Mouse (Mus musculus) left cerebral cortex, adult 11 months (tissue): ENCODE measurements at regions not wholly inside any gene's neighbourhood (a gene's known extent, or its start where the extent isn't known, plus 50 kb on each side); places are given as distances from the start of the nearest gene placed in this dataset.
"Not testable (repeated sequence)": the region's sequence is repeated elsewhere in the genome, so short reads cannot be mapped to it uniquely, and the experiment has no call there.

Experiments
- DNase-seq: peaks from one replicate; pipeline ENCODE4 v3.0.0; 2022; ENCODE audit warnings: low spot score

DNA sequence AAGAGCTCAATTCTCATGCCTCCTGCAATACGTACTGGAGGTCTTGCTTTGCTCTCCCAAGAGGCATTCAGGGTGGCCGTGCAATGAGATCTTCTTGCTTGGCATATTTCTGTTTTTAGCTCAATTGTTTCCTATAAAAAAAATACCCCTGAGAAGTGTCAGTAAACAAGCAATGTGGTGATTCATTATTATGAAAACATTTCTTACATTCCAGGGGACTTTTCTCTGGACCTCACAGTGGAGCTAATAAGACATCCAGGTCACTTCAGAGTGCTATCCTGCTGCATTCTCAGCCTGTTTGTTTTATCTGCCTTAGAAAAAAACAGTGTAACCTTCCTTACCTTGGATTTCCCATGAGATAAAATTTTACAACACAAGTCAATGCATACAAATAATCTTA, 532.0 kb downstream of the Dad1 start:
- not testable (repeated sequence) for DNase-seq

DNA sequence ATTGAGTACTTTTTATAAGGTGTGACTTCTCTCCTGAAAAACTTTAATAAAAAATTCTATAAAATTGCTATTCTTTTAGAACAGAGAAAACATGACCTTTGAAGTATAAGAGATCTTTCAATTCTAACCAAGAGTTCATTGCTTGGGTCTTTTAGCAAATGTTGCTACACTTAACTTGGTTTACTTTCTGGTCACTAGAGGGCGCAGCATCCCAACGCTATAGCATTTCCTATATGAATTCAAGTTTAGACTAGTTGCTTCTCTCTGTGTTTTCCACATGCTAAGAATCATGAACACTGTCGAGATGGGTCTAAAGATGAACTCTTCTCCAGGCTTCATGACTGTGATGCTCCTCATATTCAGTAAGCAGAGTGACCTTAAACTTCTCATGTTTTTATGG, 544.3 kb downstream of the Dad1 start:
- not testable (repeated sequence) for DNase-seq

DNA sequence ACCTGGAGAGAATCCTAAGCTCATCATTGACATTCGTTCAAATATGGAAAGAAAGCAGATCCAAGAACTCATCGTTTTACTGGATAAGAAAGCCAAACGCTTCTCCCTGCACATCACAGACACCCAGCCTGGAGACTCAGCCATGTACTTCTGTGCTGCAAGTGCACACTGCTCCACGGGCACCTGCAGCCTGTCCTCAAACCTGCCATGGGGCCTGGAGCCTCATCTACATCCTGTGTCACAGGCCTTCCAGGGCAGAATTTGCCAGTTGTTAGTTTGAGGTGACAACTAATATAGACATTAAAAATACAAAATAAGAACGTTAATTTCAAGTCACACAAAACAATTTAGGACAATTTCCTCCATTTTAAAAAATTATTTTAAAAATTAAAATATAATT, 549.6 kb downstream of the Dad1 start:
- not testable (repeated sequence) for DNase-seq

DNA sequence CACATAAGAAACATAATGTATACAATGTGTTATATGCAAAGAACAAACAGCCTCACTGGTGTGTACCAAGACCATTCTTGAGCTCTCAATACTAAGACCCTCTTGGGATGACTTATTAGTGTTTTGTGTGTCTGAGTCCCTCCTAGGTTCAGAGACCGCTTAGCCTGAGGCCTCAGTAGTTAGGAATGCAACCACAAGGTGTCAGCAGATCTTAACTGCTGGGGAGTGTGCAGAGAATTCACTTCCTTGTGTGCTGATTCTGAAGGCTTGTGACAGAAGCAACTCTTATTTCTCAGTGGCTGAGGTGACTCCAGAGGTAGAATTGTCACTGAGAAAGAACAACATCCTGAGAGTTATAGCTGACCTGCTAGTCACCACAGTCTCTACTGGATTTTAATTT, 550.3 kb downstream of the Dad1 start:
- DNase-seq: not testable (repeated sequence)

DNA sequence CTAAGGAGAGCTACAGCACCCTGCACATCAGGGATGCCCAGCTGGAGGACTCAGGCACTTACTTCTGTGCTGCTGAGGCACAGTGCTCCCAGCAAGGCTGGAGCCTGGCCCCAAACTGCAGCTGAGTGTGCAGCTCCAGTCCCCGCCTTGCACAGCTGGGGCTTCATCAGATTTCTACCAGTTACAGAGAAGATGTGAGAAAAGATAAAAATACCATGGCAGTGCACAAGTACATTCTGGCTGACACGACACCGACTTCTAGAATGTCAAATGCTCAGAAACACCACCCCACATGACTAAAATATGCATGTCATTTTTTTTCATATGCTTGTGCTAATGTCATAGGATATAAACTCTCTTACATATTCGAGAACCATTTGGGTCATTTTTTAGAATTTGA, 569.8 kb downstream of the Dad1 start:
- not testable (repeated sequence) for DNase-seq

DNA sequence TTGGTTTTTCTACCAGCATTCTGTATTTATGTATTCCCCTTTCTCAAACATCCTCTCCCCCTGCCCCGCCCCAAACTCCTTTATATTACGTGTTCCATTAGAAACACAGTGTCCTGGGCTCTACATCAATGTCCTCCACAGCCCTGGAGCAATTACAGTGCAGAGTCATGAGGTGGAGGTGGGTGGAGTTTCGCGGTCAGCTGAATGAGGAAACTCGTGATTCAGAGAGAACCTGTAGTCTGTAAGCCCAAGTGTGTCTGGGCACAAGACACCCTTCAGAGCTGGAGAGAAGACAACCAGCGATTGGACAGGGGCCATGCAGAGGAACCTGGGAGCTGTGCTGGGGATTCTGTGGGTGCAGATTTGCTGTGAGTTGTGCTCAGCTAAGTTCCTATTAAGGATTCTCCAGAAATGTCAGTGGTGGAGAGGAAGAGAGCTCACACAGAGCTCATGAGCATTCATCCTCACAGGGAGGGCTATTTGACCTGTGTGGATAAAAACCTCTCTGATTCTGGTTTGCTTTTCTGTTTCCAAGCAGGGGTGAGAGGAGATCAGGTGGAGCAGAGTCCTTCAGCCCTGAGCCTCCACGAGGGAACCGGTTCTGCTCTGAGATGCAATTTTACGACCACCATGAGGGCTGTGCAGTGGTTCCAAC, 570.4 kb downstream of the Dad1 start:
- DNase-seq: not testable (repeated sequence)

DNA sequence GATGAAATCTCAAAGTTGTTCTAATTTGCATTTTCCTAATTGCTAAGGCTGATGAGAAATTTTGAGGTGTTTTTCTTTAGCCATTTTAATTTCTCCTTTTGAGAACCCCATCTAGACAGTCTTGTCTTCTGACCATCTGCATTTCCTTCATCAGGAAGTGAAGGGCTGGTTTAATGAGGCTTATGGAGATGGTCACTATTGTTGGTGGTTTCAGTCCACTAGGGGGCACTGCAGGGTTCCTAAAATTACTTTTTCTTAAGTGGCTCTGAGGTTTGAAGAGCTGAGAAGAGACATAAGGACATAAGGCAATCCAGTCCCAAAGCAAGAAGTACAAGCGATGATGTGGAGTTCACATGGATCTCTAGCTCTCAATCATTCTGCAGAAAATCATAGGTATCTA, 571.2 kb downstream of the Dad1 start:
- not testable (repeated sequence) for DNase-seq

DNA sequence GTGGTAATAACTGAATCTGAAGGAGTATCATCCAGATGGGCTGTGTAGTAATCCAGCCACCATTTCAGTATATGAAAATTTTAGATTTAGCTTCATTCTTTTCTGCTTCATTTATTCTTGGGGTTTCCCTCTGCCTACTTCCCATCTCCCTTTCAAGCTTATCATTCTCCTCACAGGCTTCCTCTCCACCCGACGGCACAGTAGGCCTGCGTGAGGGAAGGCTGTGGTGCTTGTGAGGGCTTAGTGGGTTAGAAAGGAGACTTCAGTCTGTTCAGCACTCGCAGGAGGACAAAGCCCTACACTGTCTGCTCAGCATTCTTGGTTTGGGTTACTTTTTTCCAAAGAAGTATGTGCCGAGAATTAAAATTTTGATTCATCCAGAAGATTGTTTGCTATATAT, 572.6 kb downstream of the Dad1 start:
- not testable (repeated sequence) for DNase-seq

DNA sequence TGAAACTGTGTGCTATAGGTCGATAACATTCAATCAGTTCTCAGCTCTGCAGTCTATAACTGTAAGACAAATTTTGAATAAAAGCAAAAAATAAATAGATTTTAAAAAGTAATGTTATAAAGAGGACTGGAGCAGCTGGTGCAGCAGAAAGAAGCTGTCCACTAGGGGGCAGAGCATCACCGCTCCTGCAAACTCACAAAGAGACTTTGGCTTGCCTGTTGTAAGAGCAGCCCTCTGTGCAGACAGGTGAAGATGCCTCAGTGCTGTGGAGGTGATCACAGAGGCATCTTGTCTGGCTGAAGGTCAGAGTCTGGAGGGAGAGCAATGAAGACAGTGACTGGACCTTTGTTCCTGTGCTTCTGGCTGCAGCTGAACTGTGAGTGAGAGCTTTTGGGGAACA, 588.2 kb downstream of the Dad1 start:
- not testable (repeated sequence) for DNase-seq

DNA sequence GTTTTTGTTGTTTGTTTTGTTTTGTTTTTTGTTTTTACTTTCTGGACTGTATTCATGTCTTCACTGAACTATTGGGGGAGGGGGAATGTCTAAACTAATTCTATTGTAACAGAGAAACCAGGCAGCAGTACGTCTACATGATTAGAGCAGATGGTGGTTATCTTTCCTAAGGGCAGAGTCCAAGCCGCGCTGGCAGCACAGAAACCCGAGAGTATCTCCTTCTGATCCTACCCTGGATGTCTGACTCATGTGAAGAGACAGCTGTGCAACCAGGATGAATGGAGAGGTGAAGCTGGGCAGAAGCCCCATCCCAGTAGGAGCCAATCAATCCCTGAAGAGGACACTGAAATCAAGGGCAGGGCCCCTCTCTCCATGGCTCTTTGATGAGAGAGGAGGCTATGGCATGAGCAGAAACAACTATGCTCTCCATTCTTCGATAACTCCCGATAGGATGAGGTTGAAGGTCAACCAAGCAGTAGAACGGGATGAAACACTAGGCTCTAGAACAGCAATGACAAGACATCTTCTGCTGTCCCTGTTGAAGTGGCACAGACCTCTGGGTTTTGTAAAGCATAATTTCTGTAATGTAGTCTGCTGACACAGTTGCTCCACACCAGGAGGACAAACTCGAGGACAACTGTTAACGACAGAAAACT, 591.1 kb downstream of the Dad1 start:
- DNase-seq: not testable (repeated sequence)

DNA sequence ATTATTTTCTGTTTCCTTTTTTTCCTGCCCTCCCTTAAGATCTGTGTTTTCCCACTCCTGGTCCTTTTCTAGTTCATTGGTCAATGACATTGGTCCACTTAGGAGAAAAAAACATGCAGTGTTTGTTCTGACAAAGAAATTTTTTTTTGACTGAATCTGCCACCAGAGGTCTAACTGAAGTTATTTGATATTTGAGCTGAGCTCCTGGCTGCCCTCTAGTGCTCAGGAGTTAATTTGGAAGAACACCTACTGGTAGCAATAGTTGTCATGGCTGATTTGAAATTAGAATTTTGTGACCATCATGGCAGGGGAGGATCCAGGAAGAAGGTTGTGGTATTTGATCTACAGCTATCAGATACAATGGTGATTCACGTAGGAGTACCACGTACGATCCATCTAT, 599.2 kb downstream of the Dad1 start:
- not testable (repeated sequence) for DNase-seq

DNA sequence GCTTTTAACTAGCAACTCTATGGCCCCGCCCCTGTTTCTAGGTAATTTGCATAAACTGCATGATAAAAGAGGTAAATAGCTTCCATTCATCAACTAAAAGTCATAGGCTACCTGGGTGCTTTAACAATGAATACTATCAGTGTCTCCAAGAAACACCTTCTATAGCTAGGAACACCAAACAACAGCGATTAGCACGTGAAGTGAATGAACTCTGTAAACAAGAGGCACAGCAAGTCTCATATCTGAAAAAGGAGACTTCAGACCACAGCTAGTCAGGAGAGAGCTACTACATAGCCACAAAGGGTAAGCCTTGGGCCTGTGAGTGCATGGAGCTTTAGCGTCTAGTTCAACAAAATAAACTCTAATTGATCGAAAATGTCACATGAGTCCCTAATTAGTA, 602.8 kb downstream of the Dad1 start:
- DNase-seq: not testable (repeated sequence)

DNA sequence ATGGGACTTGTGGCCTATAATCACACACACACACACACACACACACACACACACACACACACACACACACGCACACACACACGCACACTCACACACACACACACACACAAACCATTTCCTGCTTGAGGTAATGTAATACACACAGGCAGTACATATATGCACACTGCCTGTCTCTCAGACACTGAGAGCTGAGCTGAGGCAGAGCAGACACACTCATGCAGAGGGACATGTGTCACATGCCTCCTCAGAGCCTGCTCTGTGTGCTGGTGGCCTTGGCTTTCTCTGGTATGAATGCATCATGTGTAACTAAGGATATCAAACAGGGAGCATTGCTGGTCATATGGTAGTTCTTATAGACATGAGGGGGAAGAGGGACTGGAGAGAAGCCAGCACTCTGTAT, 604.7 kb downstream of the Dad1 start:
- not testable (repeated sequence) for DNase-seq

DNA sequence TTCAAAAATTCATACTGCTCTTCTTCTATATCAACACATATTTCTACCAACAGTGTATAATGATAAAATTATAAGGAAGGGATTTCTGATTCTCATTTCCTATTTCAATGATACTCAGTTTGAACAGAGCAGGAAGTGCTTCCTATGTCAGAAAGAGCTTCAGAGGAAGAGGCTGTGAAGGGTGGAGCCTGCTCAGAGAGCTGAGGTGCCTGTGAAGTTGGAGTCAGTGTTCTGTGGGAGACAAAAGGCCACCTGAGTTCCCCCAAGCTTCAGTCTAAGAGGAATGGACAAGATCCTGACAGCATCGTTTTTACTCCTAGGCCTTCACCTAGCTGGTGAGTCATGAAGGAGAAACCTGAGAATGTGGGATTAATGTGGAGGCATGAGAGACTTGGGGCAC, 613.5 kb downstream of the Dad1 start:
- not testable (repeated sequence) for DNase-seq

DNA sequence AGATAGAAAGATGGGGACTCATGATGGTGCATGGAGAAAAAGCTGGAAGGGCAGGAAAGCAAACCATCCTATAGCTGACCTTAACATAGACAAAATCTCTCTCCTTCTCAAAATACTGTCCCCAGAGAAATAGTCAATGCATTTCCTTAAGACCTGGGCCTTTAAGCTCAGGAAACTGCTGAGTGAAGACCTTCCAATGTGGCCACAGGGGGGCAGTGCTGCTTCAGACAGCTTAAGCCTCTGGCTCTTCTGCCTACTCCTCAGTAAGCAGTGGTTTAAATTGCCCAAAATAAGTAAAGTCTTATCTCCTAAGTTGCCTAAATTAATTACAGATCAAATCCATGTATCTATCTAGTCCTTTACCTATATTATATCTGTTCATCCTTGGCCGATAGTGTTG, 616.2 kb downstream of the Dad1 start:
- not testable (repeated sequence) for DNase-seq

DNA sequence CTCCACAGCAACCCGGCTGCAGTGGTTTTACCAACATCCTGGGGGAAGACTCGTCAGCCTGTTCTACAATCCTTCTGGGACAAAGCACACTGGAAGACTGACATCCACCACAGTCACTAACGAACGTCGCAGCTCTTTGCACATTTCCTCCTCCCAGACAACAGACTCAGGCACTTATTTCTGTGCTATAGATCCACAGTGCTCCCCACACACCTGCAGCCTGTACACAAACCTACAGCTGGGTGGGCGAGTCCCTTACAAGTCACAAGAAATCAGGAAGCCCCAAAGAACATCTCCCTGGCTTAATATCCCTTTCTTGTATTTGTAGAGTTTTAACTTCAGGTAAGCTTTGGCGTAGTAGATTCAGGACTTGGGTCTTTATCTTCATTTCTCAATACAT, 618.7 kb downstream of the Dad1 start:
- not testable (repeated sequence) for DNase-seq

DNA sequence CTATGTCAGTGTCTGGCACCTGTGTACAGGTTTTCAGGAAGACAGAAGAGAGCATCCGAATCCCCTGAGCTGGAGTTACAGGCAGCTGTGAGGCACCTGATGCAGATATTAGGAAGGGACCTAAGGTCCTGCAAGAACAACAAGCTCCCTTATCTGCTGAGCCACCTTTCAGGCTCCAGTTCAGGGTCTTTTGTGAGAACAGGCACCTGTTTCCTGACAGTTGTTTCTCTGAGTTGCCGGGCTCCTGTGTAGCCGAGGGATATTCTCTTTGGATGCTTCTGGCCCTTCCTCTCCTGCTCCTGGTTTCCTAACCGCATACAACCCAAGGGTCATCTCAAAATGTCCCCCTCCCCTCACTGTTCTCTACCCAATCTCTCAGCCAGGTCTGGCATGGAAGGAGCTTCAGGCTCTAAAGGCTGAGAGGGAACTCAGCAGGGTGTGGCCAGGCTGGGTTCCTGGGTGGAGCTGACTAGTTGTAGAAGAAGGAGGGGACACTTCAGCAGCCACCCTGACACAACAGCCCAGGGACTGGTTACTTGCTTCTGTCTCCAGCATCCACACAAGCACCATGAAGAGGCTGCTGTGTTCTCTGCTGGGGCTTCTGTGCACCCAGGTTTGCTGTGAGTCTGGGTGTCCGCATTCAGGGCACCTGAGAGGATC, 619.5 kb downstream of the Dad1 start:
- DNase-seq: not testable (repeated sequence)

DNA sequence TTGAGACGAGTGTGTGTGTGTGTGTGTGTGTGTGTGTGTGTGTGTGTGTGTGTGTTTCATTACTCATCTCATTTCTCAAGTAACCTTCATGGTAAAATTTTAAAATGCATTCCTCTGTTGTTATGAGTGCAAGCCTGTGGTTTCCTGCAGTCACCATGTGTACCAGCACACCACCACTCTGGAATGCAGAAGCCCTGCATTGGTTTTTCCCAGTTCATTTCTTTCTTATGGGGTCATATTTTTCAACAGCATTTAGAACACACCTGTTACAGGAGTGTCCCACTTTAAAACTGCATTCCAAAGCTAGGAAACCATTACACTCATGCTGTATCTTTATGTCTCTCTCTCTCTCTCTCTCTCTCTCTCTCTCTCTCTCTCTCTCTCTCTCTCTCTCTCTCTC, 620.2 kb downstream of the Dad1 start:
- not testable (repeated sequence) for DNase-seq

DNA sequence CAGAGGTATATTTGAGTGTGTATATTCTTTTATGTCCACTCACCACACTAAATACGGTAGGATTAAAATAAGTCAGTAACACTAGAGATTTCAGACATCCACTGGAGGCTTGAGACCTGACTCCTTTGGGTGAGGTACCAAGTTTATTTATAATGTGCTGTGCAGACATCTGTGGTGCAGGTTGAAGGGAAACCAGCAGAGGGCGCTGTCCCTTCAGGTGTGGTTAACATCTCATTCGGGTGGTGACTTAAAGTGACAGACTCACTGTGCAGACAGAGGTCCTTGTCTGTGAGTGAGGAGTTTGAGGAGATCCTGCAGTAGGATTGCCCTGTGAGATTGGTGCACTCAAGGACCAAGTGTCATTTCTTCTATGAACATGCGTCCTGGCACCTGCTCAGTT, 632.5 kb downstream of the Dad1 start:
- DNase-seq: not testable (repeated sequence)

DNA sequence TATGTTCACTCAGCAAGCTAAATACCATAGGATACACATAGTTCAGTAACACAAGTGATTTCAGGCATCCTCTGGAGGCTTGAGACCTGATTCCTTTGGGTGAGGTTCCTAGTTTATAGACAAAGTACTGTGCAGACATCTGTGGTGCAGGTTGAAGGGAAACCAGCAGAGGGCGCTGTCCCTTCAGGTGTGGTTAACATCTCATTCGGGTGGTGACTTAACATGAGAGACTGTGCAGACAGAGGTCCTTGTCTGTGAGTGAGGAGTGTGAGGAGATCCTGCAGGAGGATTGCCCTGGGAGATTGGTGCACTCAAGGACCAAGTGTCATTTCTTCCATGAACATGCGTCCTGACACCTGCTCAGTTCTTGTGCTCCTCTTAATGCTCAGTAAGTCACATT, 637.8 kb downstream of the Dad1 start:
- DNase-seq: not testable (repeated sequence)

DNA sequence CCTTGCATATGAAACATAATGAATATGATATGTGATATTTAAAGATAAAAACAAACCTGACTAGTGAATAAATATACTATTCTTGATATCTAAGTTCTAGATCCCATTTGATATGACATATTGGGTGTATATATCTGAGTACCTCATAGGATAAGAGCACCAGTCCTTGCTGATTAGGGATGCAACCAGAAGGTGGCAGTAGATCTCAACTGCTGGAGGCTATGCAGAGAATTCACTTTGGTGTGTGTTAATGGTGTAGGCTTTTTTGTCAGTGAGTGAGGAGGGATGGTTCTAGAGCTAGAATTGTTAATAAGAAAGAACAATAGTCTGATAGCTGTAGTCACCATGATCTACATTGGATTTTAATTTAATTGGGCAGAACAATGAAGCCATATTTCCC, 639.6 kb downstream of the Dad1 start:
- no peak for DNase-seq

DNA sequence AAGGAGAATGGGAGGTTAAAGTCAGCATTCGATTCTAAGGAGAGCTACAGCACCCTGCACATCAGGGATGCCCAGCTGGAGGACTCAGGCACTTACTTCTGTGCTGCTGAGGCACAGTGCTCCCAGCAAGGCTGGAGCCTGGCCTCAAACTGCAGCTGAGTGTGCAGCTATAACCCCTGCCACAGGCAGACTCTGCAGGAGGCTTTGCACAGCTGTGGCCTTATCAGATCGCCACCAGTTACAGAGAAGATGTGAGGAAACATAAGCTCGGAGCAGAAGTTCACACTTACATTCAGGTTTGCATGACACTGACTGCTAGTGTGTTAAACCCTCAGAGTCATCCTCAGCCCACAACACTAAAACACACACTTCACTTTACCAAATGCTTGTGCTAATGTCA, 654.6 kb downstream of the Dad1 start:
- not testable (repeated sequence) for DNase-seq

DNA sequence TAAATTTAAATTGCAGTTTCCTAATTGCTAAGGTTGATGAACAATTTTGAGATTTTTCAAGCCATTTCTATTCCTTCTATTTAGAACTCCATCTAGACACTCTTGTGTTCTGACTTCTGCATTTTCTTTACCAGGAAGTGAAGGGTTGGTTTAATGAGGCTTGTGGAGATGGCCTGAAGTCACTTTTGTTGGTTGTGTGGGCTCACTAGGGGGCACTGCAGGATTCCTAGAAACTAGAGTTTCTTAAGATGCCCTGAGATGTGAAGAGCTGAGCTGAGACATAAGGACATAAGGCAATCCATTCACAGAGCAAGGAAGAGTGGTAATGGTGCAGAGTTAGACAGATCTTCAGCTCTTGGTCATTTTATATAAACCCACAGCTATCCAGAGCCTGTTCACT, 656.6 kb downstream of the Dad1 start:
- DNase-seq: not testable (repeated sequence)
